Mouse (Mus musculus) cerebellum, adult 2 months (tissue): ENCODE results near the gene Slc22a15.

Source experiments
- CTCF ChIP-seq: fragments of 200-500 bp; IDR thresholded peaks from 2 replicates; pipeline ENCODE4 v1.5.1; 2011; ENCODE audit warnings: low read depth, mild to moderate bottlenecking, control low read depth, low read length, moderate library complexity, borderline replicate concordance; ENCODE audit not compliant: insufficient read depth
- POLR2A ChIP-seq: fragments of 200-500 bp; IDR thresholded peaks from 2 replicates; pipeline ENCODE4 v1.6.1; 2011; ENCODE audit warnings: low read length, control low read depth, borderline replicate concordance; ENCODE audit not compliant: insufficient read depth

GRCm38 (mm10) chr3:101912041-101912440 lies 12.2 kb downstream of the Slc22a15 start:
- TF ChIP-seq CTCF (no peak), POLR2A (no peak)
